Mouse (Mus musculus): ENCODE results near the gene Dop1b. TPM values are rescaled to one million over a fixed set of nuclear protein-coding genes. Genes with fewer than 3 reads are reported as not detected.

The Dop1b gene
- polyA plus RNA-seq, 1 experiment from 2014 or later, result 21.7 TPM

DNA sequence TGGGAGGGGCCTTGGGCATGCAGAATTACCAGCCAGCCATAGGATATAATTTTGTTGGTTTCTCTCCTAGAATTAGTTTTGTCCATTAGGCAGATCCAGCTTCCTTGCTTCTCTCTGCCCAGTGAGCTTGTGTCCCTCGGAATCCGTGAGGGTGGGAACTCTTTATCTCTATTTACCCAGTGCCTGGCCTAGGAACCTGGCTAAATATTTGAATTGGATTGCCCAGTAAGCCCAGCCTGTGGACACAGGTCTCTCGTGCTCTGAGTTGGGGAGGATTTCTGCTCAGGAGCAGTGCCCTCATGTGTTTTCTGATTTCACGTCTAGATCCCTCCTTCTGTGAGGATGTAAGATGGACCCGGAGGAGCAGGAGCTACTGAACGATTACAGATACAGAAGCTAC lies 4.1 kb downstream of the Dop1b start:
- no peak overlapping the region for H3K4me2 ChIP-seq (replicated peaks)
- no peak overlapping the region for H3K27ac ChIP-seq (replicated peaks)
- no peaks in the 10 kb centered on the region for H3K36me3 ChIP-seq
- H3K9me3 ChIP-seq, result no peaks in the 10 kb centered on the region
- ATAC-seq (ENCODE audit: low FRiP score, low read depth), result no peak
- H3K4me3 ChIP-seq, result no peak overlapping the region
- H3K4me1 ChIP-seq, result peaks cover 24% of the 10 kb centered on the region
- H3K27me3 ChIP-seq, result peaks cover 15% of the 10 kb centered on the region
- H3K9ac ChIP-seq (replicated peaks), result no peak overlapping the region
- 87% methylated on average over 6 of the region's 6 CpGs for WGBS

- no peaks in the 10 kb centered on the region for H3K36me3 ChIP-seq
- peaks cover 15% of the 10 kb centered on the region for H3K27me3 ChIP-seq
- WGBS, result 23% methylated on average over 5 of the region's 5 CpGs
- 0 out of 2 replicates have a peak overlapping the region, but pooled peaks have one; percentile 8 for H3K27ac ChIP-seq (replicated peaks)
- no peak overlapping the region for H3K4me2 ChIP-seq (replicated peaks)
- H3K4me1 ChIP-seq, result peaks cover 24% of the 10 kb centered on the region
- H3K4me3 ChIP-seq, result no peak overlapping the region
- no peak overlapping the region for H3K9ac ChIP-seq (replicated peaks)
- no peaks in the 10 kb centered on the region for H3K9me3 ChIP-seq
- ATAC-seq (ENCODE audit: low FRiP score, low read depth), result 0 out of 2 replicates have a peak, but pooled peaks have one; percentile 39
These were observed 5.6 kb downstream of the Dop1b start for GRCm38 (mm10) chr16:93717299-93717703.

- Histone ChIP-seq H3K4me3 (no peak overlapping the region), H3K9me3 (no peaks in the 10 kb centered on the region), H3K4me2 (replicated peaks) (no peak overlapping the region), H3K36me3 (no peaks in the 10 kb centered on the region), H3K27me3 (no peaks in the 10 kb centered on the region), H3K4me1 (peaks cover 7% of the 10 kb centered on the region; the same call in 1 of the 2 replicates), H3K27ac (replicated peaks) (no peak overlapping the region), H3K9ac (replicated peaks) (no peak overlapping the region)
- 84% methylated on average over 5 of the region's 5 CpGs for WGBS
- ATAC-seq (ENCODE audit: low FRiP score, low read depth), result no peak
These were observed 10.1 kb downstream of the Dop1b start for GRCm38 (mm10) chr16:93721771-93722170.

DNA sequence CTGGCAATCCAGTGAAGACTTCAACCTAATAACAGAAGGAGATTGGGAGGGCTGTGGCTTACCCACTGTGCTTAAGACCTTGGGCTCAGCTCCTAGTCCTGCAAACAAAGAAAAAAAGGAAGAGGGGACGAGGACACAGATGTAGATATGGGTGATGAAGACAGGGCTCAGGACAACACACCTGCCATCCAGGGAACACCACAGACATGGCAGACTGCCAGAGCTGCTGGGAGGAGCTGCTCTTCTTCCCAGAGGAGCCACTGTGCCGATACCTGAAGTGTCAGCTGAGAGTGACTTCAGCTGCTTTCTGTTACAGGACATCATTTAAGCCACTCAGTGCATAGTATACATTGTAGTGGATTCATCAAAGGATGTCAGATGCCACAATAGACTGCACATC lies 10.8 kb downstream of the Dop1b start:
- no peaks in the 10 kb centered on the region for H3K9me3 ChIP-seq
- H3K27me3 ChIP-seq, result no peaks in the 10 kb centered on the region
- WGBS, result 63% methylated on average over 2 of the region's 2 CpGs
- H3K4me1 ChIP-seq, result 0 out of 2 replicates have a peak, but pooled peaks cover under 1% of the 10 kb centered on the region
- H3K36me3 ChIP-seq, result no peaks in the 10 kb centered on the region
- H3K9ac ChIP-seq (replicated peaks), result no peak overlapping the region
- H3K27ac ChIP-seq (replicated peaks), result no peak overlapping the region
- no peak overlapping the region for H3K4me3 ChIP-seq
- no peak for ATAC-seq (ENCODE audit: low FRiP score, low read depth)
- no peak overlapping the region for H3K4me2 ChIP-seq (replicated peaks)

GRCm38 (mm10) chr16:93725417-93726144 lies 13.9 kb downstream of the Dop1b start:
- H3K36me3 ChIP-seq, result no peaks in the 10 kb centered on the region
- no peak for ATAC-seq (ENCODE audit: low FRiP score, low read depth)
- no peak overlapping the region for H3K27ac ChIP-seq (replicated peaks)
- peaks cover 2% of the 10 kb centered on the region; the same call in 1 of the 2 replicates for H3K4me1 ChIP-seq
- 81% methylated on average over 8 of the region's 8 CpGs for WGBS
- H3K4me2 ChIP-seq (replicated peaks), result no peak overlapping the region
- H3K4me3 ChIP-seq, result no peak overlapping the region
- H3K27me3 ChIP-seq, result no peaks in the 10 kb centered on the region
- H3K9ac ChIP-seq (replicated peaks), result no peak overlapping the region
- H3K9me3 ChIP-seq, result no peaks in the 10 kb centered on the region

DNA sequence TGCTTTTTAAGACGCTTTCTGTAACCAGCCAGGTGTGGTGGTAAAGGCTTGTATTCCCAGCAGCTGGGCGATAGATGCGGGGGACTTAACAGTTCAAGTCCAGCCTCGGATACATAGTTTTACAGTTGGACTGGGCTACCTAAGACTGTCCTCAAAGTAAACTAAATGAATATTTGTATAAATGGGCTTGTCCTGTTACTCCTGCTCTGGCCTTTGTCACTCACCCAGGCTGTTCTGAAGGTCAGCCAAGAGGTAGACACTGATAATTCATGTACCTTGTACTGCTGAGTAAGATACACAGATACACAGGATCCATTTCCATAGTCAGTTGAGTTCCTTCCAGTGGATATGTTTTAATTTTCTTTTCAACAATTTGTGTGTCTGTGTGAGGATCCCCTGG lies 14.5 kb downstream of the Dop1b start:
- Histone ChIP-seq H3K4me1 (peaks cover 2% of the 10 kb centered on the region; the same call in 1 of the 2 replicates), H3K36me3 (no peaks in the 10 kb centered on the region), H3K27me3 (no peaks in the 10 kb centered on the region), H3K4me2 (replicated peaks) (no peak overlapping the region), H3K9me3 (no peaks in the 10 kb centered on the region), H3K9ac (replicated peaks) (no peak overlapping the region), H3K4me3 (no peak overlapping the region), H3K27ac (replicated peaks) (no peak overlapping the region)
- WGBS, result 96% methylated on average over 4 of the region's 4 CpGs
- no peak for ATAC-seq (ENCODE audit: low FRiP score, low read depth)

GRCm38 (mm10) chr16:93728676-93729075 lies 17.0 kb downstream of the Dop1b start:
- ATAC-seq (ENCODE audit: low FRiP score, low read depth), result no peak
- Histone ChIP-seq H3K27ac (replicated peaks) (no peak overlapping the region), H3K27me3 (no peaks in the 10 kb centered on the region), H3K9me3 (no peaks in the 10 kb centered on the region), H3K4me1 (peaks cover 2% of the 10 kb centered on the region; the same call in 1 of the 2 replicates), H3K9ac (replicated peaks) (no peak overlapping the region), H3K4me2 (replicated peaks) (no peak overlapping the region), H3K4me3 (no peak overlapping the region), H3K36me3 (no peaks in the 10 kb centered on the region)
- 72% methylated on average over 9 of the region's 9 CpGs for WGBS

DNA sequence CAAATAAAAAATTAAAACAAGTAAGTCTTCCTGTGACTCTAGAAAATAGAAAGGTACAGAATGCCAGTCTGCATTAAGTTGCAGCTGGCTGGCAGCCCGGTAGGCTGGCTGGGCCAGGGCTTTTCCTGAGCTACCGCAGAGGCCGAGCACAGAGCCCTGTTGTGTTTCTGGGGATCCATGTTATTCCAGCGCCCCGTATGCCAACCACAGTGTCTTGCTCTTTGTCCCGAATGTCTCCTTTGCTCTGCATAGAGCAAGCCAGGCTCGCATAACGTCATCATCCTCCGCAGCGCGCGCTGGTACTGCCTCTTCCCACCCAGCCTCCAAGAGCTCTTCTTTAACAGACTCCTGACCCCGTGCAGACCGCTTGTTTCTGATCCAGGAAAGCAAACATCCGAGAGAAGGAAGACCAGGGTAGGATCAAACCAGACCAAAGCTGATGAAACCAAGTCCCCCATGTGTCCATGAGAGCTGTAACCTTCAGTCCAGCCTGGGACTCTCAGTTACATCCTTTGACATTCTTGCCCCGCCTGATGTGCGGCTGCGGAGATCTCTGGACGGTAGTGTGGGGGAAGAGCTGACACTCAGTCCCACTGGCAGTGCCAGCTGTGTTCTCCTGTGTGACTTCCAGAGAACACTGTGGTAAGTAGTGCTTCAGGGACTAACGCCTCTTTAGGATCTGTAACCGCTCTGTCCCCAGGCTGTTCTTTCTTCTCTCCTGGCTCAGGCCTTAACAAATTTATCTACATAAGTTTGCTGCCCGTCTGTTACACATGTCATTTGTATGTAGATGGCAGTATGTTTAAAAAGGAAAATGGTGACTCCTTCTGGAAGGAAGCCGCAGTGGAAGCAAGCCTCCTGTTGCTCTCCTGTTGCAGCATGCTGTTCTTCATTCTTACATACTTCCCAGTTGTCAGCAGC lies 18.4 kb downstream of the Dop1b start:
- no peak overlapping the region for H3K4me2 ChIP-seq (replicated peaks)
- H3K36me3 ChIP-seq, result no peaks in the 10 kb centered on the region
- no peak overlapping the region for H3K4me3 ChIP-seq
- no peak overlapping the region for H3K27ac ChIP-seq (replicated peaks)
- H3K9ac ChIP-seq (replicated peaks), result no peak overlapping the region
- no peaks in the 10 kb centered on the region for H3K9me3 ChIP-seq
- no peak for ATAC-seq (ENCODE audit: low FRiP score, low read depth)
- peaks cover 2% of the 10 kb centered on the region; the same call in 1 of the 2 replicates for H3K4me1 ChIP-seq
- H3K27me3 ChIP-seq, result no peaks in the 10 kb centered on the region
- WGBS, result 88% methylated on average over 23 of the region's 23 CpGs

DNA sequence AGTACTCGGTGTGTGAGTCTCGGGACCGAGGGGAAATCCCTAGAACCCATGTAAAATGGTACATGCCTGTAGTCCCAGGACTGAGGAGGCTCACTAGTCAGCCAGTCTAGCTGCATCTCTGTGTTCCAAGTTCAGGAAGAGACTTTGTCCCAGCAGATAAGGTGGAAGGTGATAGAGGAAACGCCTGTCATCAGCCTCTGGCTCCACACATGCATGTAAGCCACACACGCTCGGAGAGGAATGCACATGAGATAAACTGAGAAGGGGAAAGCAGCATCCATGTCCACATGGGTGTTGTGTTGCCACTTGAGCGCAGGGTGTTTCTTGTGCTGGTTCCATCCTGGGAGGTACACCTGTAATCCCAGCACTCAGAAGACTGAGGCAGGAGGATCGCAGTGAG lies 19.6 kb downstream of the Dop1b start:
- peaks cover 2% of the 10 kb centered on the region; the same call in 1 of the 2 replicates for H3K4me1 ChIP-seq
- no peak overlapping the region for H3K27ac ChIP-seq (replicated peaks)

GRCm38 (mm10) chr16:93732875-93733569 lies 21.3 kb downstream of the Dop1b start:
- Histone ChIP-seq H3K36me3 (peaks cover 4% of the 10 kb centered on the region; the same call in 1 of the 2 replicates), H3K4me2 (replicated peaks) (no peak overlapping the region)
- WGBS, result 85% methylated on average over 18 of the region's 18 CpGs

More for the DNA sequence above, 19.6 kb downstream of the Dop1b start:
- Histone ChIP-seq H3K4me2 (replicated peaks) (no peak overlapping the region), H3K27me3 (no peaks in the 10 kb centered on the region), H3K36me3 (peaks cover 4% of the 10 kb centered on the region; the same call in 1 of the 2 replicates), H3K9me3 (no peaks in the 10 kb centered on the region), H3K4me3 (no peak overlapping the region), H3K9ac (replicated peaks) (no peak overlapping the region)
- WGBS, result 90% methylated on average over 8 of the region's 8 CpGs
- no peak for ATAC-seq (ENCODE audit: low FRiP score, low read depth)

GRCm38 (mm10) chr16:93739251-93739650 lies 27.5 kb downstream of the Dop1b start:
- Histone ChIP-seq H3K4me2 (replicated peaks) (no peak overlapping the region), H3K36me3 (peaks cover 14% of the 10 kb centered on the region; the same call in 1 of the 2 replicates), H3K4me3 (no peak overlapping the region), H3K9me3 (no peaks in the 10 kb centered on the region), H3K9ac (replicated peaks) (no peak overlapping the region), H3K27me3 (no peaks in the 10 kb centered on the region), H3K4me1 (no peaks in the 10 kb centered on the region), H3K27ac (replicated peaks) (no peak overlapping the region)
- 95% methylated on average over 11 of the region's 11 CpGs for WGBS
- no peak for ATAC-seq (ENCODE audit: low FRiP score, low read depth)

More at GRCm38 (mm10) chr16:93732875-93733569, 21.3 kb downstream of the Dop1b start:
- H3K27me3 ChIP-seq, result no peaks in the 10 kb centered on the region
- H3K27ac ChIP-seq (replicated peaks), result no peak overlapping the region
- no peak for ATAC-seq (ENCODE audit: low FRiP score, low read depth)
- H3K9ac ChIP-seq (replicated peaks), result no peak overlapping the region
- peaks cover 2% of the 10 kb centered on the region; the same call in 1 of the 2 replicates for H3K4me1 ChIP-seq
- H3K4me3 ChIP-seq, result no peak overlapping the region
- H3K9me3 ChIP-seq, result no peaks in the 10 kb centered on the region
